ENCODE assay signal across 1 mouse cellular context in the genomic region with DNA sequence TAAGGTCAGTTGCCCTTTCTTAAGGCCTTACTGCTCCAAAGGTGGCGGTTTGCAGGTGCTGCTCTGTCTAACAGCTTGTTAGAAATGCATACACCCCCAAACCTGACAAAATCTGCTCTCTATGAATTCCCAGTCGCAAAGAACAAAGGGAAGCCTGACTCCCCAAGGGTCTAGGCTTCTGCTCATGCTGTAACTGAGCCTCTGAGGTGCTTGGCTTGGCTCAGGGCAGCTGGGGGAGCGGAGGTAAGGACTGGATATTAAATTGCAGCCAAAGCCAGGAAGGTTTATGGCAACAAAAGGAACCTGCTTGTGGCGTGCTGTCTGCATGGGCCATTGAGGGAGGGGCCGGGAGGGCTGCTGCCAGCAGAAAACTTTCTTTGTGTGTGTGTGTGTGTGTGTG.
TF ChIP-seq lines count a peak whose summit lies in the region.

No protein-coding gene starts in this region.

TF ChIP-seq in ES-E14, 5 proteins besides CTCF, POLR2A, EP300 and RAD21:
- TF ChIP-seq CHD2 (IDR thresholded peaks at IDR 0.05; ENCODE audit: low read depth, low read length) (no peak), HCFC1 (IDR thresholded peaks at IDR 0.05; ENCODE audit: borderline replicate concordance, insufficient read depth, low read length) (no peak), ZNF384 (IDR thresholded peaks at IDR 0.05; ENCODE audit: low read depth, low read length) (no peak), MAFK (IDR thresholded peaks at IDR 0.05; ENCODE audit: insufficient read depth, low read depth, low read length) (no peak), ZC3H11A (IDR thresholded peaks at IDR 0.05; ENCODE audit: borderline replicate concordance, low read depth, low read length) (no peak)
